ENCODE assay signal across 13 mouse cellular contexts in the genomic region with DNA sequence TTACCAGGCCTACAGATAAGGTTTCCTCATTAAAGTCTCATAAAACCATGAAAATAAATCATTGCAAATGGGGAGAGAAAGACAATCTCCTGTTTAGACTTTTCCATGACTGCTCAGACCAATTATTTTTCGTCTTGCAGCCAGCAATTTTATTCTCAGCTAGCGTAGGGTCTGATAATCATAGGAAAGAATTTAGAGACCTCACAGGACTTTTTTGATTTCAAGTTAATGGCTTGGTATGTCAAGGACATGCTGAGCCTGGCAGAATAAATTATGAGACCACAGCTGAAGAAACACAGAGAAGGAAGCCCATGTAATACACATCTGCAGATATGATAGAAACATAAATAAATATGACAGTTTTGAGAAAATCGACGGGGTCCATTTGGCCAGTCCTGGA.
"Had no signal": no experiment of that assay in that cellular context is flagged by ENCODE, and none has a peak within 500 bp of the region (broad histone marks: within the 10 kb centered on the region; RNA-seq: fewer than 3 reads in every experiment).

No protein-coding gene starts in this region.

- H3K9ac ChIP-seq: liver, embryonic 15.5 days; neural tube, embryonic 13.5 days had no signal

- H3K4me3 ChIP-seq: limb, embryonic 10.5 days; liver, embryonic 15.5 days; midbrain, embryonic 10.5 days; neural tube, embryonic 13.5 days had no signal

- H3K9me3 ChIP-seq: limb, embryonic 10.5 days; liver, embryonic 15.5 days; neural tube, embryonic 13.5 days had no signal

- H3K4me1 ChIP-seq: liver, embryonic 15.5 days; midbrain, embryonic 10.5 days; neural tube, embryonic 13.5 days had no signal

- H3K27me3 ChIP-seq: liver, embryonic 15.5 days; neural tube, embryonic 13.5 days had no signal

- DNase-seq: kidney, adult 2 months; lung, adult 2 months; retina, postnatal 1 day; right cerebral cortex, postnatal 4 days; spleen, adult 18-20 months; thymus, adult 18-20 months; thymus, postnatal 14 days had no signal

- ATAC-seq: midbrain, embryonic 16.5 days had no signal

- H3K27ac ChIP-seq: limb, embryonic 10.5 days; liver, embryonic 15.5 days; midbrain, embryonic 10.5 days; neural tube, embryonic 13.5 days had no signal

- H3K4me2 ChIP-seq: liver, embryonic 11.5 days; liver, embryonic 15.5 days; neural tube, embryonic 13.5 days had no signal

- H3K36me3 ChIP-seq: limb, embryonic 10.5 days; liver, embryonic 15.5 days; midbrain, embryonic 10.5 days; neural tube, embryonic 13.5 days had no signal
